Mouse (Mus musculus) ovary, postnatal 36 days (tissue): ENCODE measurements around the gene Mgme1.
A peak's percentile ranks its signal among the peaks of the same experiment; 100 is the strongest.

ENCODE experiments used
- DNase-seq: peaks from one replicate; pipeline ENCODE4 v3.0.0; 2022; ENCODE audit warnings: low spot score, mixed read lengths

Gene Mgme1

GRCm38 (mm10) chr2:144305721-144306294 is 35.3 kb downstream of the Mgme1 start:
- no peak for DNase-seq

GRCm38 (mm10) chr2:144308561-144308960 is 38.1 kb downstream of the Mgme1 start:
- DNase-seq: no peak

- no peak for DNase-seq
Observed at GRCm38 (mm10) chr2:144310273-144310672, 39.8 kb downstream of the Mgme1 start.

GRCm38 (mm10) chr2:144311372-144311771 is 40.9 kb downstream of the Mgme1 start:
- no peak for DNase-seq

- no peak for DNase-seq
Observed at GRCm38 (mm10) chr2:144324218-144324617, 53.8 kb downstream of the Mgme1 start.

GRCm38 (mm10) chr2:144329451-144329850 is 59.0 kb downstream of the Mgme1 start:
- DNase-seq: no peak

GRCm38 (mm10) chr2:144329937-144330336 is 59.5 kb downstream of the Mgme1 start:
- no peak for DNase-seq

- peak; percentile 25 for DNase-seq
Observed at GRCm38 (mm10) chr2:144330352-144330959, 60.0 kb downstream of the Mgme1 start.
